Mouse (Mus musculus) embryonic facial prominence, embryonic 14.5 days (tissue): ENCODE measurements around the gene Sipa1l1. TPM values are rescaled to one million over a fixed set of nuclear protein-coding genes. Genes with fewer than 3 reads are reported as not detected.
A peak's percentile ranks its signal among the peaks of the same experiment; 100 is the strongest.

Experiments
- ATAC-seq: fragments of 200-750 bp; cut with Nextera tagmentation; 2 replicates; pipeline ENCODE4 v1.8.0; 2017; ENCODE audit warnings: low read depth, moderate number of reproducible peaks, moderate TSS enrichment
- DNase-seq: peaks from one replicate; pipeline ENCODE4 v3.0.0-alpha.2; 2015; ENCODE audit warnings: low spot score
- H3K27ac ChIP-seq: fragments of 300-500 bp; sonication (generic); replicated peaks from 2 replicates; pipeline ENCODE4 v1.5.1; 2014; ENCODE audit warnings: low read depth, mild to moderate bottlenecking, low read length, moderate library complexity
- H3K27me3 ChIP-seq: fragments of 300-500 bp; sonication (generic); replicated peaks from 2 replicates; pipeline ENCODE4 v1.6.1; 2014; ENCODE audit warnings: low read length; ENCODE audit not compliant: control insufficient read depth, insufficient read depth
- H3K36me3 ChIP-seq: fragments of 300-500 bp; sonication (generic); 2 replicates; pipeline ENCODE4 v1.6.1; 2014; ENCODE audit warnings: low read length, mixed read lengths; ENCODE audit not compliant: control insufficient read depth, insufficient read depth
- H3K4me1 ChIP-seq: fragments of 300-500 bp; sonication (generic); 2 replicates; pipeline ENCODE4 v1.6.1; 2014; ENCODE audit warnings: antibody characterized with exemption, low read length; ENCODE audit not compliant: control insufficient read depth, insufficient read depth
- H3K4me2 ChIP-seq: fragments of 300-500 bp; sonication (generic); 2 replicates; pipeline ENCODE4 v1.6.1; 2014; ENCODE audit warnings: low read depth, mild to moderate bottlenecking, low read length, moderate library complexity, mixed read lengths
- H3K4me3 ChIP-seq: fragments of 300-500 bp; sonication (generic); 2 replicates; pipeline ENCODE4 v1.5.1; 2014; ENCODE audit warnings: low read depth, mild to moderate bottlenecking, low read length
- H3K9ac ChIP-seq: fragments of 300-500 bp; sonication (generic); 2 replicates; pipeline ENCODE4 v1.6.1; 2014; ENCODE audit warnings: low read depth, mild to moderate bottlenecking, low read length, moderate library complexity, mixed read lengths
- H3K9me3 ChIP-seq: fragments of 300-500 bp; sonication (generic); 2 replicates; pipeline ENCODE4 v1.6.1; 2016; ENCODE audit warnings: low read length; ENCODE audit not compliant: control insufficient read depth
- WGBS: fragments of 180-500 bp; shearing (Covaris S2); extraction: QIAGEN DNeasy Blood & Tissue Kit; methylation state at CpG from one replicate; pipeline ENCODE4 v1.1.7; 2014; 5-methylcytosine and 5-hydroxymethylcytosine counted together
- polyA plus RNA-seq: library from polyadenylated mRNA; unstranded; fragments of >200 nt; fragmentation: Nextera tagmentation; extraction: Ambion mirVana; gene quantifications from 2 replicates; pipeline ENCODE4 v1.2.1, GENCODE M21; 2014

The Sipa1l1 gene
- polyA plus RNA-seq, 1 experiment from 2014 or later: 23.8 TPM

DNA sequence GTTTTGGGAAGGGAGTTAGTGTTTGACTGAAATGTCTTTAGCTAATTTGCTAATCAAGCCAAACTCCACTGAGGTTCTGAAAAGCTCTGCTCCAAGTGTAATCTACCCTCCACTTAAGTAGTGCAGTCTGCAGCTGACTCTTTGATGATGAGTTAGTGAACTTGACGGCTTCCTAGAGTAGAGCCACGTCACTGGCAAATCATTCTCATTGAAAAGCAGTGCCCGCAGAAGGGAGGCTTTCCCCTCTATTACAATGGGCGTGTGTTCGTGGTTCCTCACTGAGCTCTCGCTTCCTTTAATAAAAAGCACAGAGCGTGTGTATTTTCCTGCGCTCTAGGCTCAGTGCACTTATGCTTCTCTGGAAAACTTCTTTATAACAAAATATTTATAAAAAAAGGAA lies 157.3 kb downstream of the Sipa1l1 start:
- no peak overlapping the region for H3K27ac ChIP-seq
- H3K9me3 ChIP-seq: no peaks in the 10 kb centered on the region
- no peak overlapping the region for H3K9ac ChIP-seq
- ATAC-seq: no peak
- H3K36me3 ChIP-seq: no peaks in the 10 kb centered on the region
- 47% methylated on average over 8 of the region's 8 CpGs for WGBS
- H3K4me2 ChIP-seq: no peak overlapping the region
- peak; percentile 53 for DNase-seq
- H3K4me1 ChIP-seq: peaks cover 7% of the 10 kb centered on the region; the same call in 1 of the 2 replicates
- H3K27me3 ChIP-seq: no peaks in the 10 kb centered on the region
- H3K4me3 ChIP-seq: no peak overlapping the region

DNA sequence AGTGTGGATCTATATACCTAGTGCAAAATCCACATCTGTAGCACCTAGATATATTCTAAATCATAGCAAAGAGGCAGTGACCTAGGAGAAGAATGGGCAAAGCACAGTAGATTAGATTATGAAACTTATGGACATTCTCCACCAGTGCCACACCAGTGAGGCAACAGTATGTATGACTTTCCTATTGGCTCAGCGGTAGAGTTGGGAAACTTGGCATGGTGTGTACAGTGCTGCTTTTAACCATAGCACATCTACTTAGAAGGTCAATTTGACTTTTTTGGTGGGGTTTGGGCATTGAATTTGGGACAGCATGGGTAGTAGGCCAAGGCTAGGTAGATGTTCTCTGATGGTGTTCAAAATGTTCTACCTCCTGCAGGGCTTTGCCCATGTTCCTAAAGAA lies 159.0 kb downstream of the Sipa1l1 start:
- no peak for ATAC-seq
- Histone ChIP-seq H3K4me3 (no peak overlapping the region), H3K4me2 (no peak overlapping the region), H3K27me3 (no peaks in the 10 kb centered on the region), H3K4me1 (peaks cover 5% of the 10 kb centered on the region; the same call in 1 of the 2 replicates), H3K36me3 (no peaks in the 10 kb centered on the region), H3K9ac (no peak overlapping the region), H3K27ac (no peak overlapping the region), H3K9me3 (no peaks in the 10 kb centered on the region)
- no peak for DNase-seq
- WGBS: 92% methylated on average over 1 of the region's 1 CpGs

DNA sequence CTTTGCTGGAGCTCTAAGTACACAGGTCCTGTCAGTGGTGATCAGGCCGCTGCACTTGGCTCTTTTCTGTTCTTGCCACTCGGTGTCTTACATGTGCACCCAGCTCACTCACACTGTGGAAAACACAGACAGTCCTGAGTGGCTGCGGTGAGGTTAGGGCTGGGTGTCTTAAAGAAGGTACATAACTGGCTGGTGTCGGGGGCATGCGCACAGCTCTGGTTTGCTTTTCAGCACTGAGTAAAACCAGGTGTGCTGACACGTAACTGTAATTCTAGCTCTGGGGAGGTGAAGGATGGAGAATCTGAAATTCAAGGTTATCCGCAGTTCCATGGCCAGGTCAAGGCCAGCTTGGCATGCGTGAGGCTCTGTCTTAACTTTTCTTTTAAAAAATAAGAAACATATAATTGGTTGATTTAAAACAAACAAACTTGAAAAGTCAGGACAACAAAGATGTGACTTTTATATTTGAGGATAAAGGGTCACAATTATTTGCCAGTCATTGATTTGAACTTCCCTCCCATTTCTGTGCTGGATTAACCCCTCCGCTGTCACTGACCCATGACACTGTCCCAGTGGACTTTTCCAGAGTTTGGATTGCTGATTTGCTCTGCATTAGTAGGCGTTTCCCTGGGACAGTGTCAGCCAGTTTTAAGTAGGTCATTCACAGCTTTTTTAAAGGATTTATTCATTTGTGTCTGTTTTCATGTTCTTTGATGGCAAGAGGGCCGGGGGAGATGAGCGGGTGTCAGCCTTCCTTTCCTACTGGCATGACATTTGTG lies 163.9 kb downstream of the Sipa1l1 start:
- no peak overlapping the region for H3K9ac ChIP-seq
- H3K4me3 ChIP-seq: no peak overlapping the region
- ATAC-seq (0 out of 2 replicates have a peak, but pooled peaks have one; percentile 16), DNase-seq (no peak)
- H3K9me3 ChIP-seq: no peaks in the 10 kb centered on the region
- 43% methylated on average over 12 of the region's 12 CpGs for WGBS
- H3K4me2 ChIP-seq: no peak overlapping the region
- H3K27me3 ChIP-seq: no peaks in the 10 kb centered on the region
- H3K36me3 ChIP-seq: no peaks in the 10 kb centered on the region
- H3K27ac ChIP-seq: 0 out of 2 replicates have a peak overlapping the region, but pooled peaks have one; percentile 0
- H3K4me1 ChIP-seq: peaks cover 21% of the 10 kb centered on the region

DNA sequence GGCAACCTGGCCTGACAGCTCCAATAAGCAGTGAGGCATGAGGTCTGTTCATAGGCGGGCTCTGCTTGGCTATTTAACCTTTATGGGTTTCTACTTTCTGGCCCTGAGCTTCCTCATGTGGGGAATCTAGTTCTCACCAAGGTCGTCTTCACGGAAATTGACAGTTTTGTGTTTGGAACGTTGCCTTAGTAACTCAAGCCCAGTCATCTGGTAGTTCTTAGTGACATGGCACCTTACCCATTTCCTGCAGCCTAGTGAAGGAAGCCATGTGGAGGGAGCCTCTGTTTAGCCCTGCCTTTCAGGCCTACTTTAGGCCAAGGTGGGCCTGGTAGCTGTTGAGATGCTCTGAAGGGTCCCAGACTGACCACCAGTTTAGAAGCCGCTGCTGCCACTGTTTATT lies 164.9 kb downstream of the Sipa1l1 start:
- ATAC-seq (0 out of 2 replicates have a peak, but pooled peaks have one; percentile 8), DNase-seq (peak; percentile 42)
- Histone ChIP-seq H3K27ac (0 out of 2 replicates have a peak overlapping the region, but pooled peaks have one; percentile 0), H3K36me3 (no peaks in the 10 kb centered on the region), H3K9ac (no peak overlapping the region), H3K4me1 (peaks cover 23% of the 10 kb centered on the region), H3K4me2 (no peak overlapping the region), H3K4me3 (no peak overlapping the region), H3K27me3 (no peaks in the 10 kb centered on the region), H3K9me3 (no peaks in the 10 kb centered on the region)
- 39% methylated on average over 5 of the region's 5 CpGs for WGBS

DNA sequence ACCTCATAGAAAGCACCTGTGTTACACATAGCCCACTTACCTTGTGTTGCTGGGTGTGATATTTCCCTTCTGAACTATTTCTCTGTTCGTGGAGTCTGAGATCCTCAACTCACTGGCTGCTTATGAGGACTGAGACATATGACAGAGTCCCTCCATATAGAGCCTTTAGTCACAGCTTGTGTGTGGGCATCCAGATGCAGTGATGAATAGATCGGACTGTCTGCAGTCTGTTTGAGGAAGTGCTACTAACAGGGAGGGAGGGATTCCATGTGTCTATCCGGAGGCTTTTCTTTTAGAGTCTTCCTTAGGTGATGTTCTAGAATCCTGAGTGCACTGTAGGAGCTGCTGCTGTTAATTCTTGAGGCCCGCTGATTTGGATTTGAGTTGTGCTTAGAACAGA lies 165.4 kb downstream of the Sipa1l1 start:
- H3K9me3 ChIP-seq: no peaks in the 10 kb centered on the region
- no peak for ATAC-seq
- WGBS: 51% methylated on average over 4 of the region's 4 CpGs
- DNase-seq: no peak
- H3K9ac ChIP-seq: no peak overlapping the region
- no peak overlapping the region for H3K4me2 ChIP-seq
- peaks cover 28% of the 10 kb centered on the region for H3K4me1 ChIP-seq
- no peaks in the 10 kb centered on the region for H3K36me3 ChIP-seq
- no peaks in the 10 kb centered on the region for H3K27me3 ChIP-seq
- H3K4me3 ChIP-seq: no peak overlapping the region
- H3K27ac ChIP-seq: no peak overlapping the region

DNA sequence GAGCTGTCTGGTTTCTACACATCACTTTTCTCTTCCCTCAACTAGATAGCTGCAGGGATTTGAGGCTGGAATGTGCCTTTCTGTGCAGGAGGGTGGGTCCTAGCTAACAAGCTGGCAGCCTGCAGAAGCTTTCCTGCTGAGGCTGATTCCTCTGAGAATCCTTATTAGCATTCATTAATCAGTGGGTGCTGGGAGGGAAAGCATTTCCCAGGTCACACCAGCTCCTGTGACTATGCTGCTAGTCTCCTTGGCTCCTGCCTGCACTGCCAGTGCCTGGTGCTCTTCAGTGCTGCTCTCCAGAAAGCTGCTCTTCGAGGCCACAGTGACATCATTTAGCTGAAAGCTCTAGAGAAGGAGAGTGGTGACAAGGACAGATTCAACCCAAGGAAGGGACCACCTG lies 166.0 kb downstream of the Sipa1l1 start:
- H3K27ac ChIP-seq: no peak overlapping the region
- no peaks in the 10 kb centered on the region for H3K36me3 ChIP-seq
- H3K9me3 ChIP-seq: no peaks in the 10 kb centered on the region
- WGBS: 10% methylated on average over 1 of the region's 1 CpGs
- H3K27me3 ChIP-seq: no peaks in the 10 kb centered on the region
- no peak overlapping the region for H3K4me2 ChIP-seq
- H3K4me3 ChIP-seq: no peak overlapping the region
- H3K9ac ChIP-seq: no peak overlapping the region
- DNase-seq (peak; percentile 76), ATAC-seq (peak; percentile 62)
- peaks cover 31% of the 10 kb centered on the region for H3K4me1 ChIP-seq

DNA sequence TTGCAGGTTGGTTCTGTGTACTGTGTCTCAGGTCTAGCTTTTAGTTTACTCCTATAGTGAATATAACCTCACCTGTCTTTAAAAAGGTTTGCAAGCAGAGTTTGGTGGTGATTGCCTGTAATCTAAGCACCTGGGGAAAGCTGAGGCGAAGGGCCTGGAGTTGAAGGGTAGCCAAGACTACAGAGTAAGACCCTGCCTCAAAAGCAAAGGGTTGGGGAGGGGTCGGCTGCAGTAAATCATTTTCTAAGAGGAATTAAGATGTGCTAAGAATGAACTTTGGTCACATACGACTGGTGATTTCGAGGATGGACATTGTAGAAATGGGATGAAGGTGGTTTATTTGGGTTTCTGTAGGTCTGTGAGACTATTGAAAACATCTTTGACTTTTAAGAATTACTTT lies 169.4 kb downstream of the Sipa1l1 start:
- no peak overlapping the region for H3K4me2 ChIP-seq
- H3K9me3 ChIP-seq: no peaks in the 10 kb centered on the region
- no peaks in the 10 kb centered on the region for H3K27me3 ChIP-seq
- no peak overlapping the region for H3K27ac ChIP-seq
- 85% methylated on average over 4 of the region's 4 CpGs for WGBS
- no peak overlapping the region for H3K9ac ChIP-seq
- no peak overlapping the region for H3K4me3 ChIP-seq
- H3K36me3 ChIP-seq: peaks cover 16% of the 10 kb centered on the region
- peaks cover 25% of the 10 kb centered on the region for H3K4me1 ChIP-seq
- no peak for ATAC-seq
- no peak for DNase-seq

DNA sequence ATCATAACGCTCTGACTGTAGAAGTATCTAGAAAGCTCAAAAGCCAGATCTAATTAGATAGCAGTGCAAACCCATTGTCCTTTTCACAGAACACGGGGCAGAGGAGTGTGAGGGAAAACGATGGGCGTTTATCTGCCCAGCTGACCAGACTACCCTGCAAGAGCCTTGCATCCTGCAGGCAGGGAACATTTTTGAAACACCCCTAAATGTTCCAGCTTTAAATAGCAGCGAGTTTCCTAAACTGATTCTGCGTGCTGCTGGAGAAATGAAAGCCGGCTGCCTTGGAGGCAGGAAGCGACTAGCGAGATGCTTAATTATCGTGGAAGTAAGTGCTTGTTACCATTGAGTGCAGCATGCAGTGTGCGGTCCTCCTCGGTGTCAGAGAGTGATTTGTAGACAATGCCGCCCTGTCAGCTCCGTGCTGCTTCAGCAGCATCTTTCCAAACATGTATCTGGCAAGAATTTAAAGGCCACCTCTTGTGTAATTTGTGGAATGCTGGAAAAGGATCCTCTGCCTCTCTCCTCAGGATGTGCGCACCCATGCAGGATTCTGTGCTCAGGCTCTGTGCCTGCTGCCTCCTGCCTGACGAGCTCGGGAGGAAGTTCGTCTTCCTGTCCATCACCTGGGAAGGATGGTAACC lies 170.2 kb downstream of the Sipa1l1 start:
- Histone ChIP-seq H3K4me3 (peak overlapping the region; percentile 23), H3K4me1 (peaks cover 18% of the 10 kb centered on the region), H3K9ac (peak overlapping the region; percentile 32), H3K4me2 (peak overlapping the region; percentile 56), H3K9me3 (no peaks in the 10 kb centered on the region), H3K27ac (0 out of 2 replicates have a peak overlapping the region, but pooled peaks have one; percentile 1), H3K36me3 (peaks cover 16% of the 10 kb centered on the region), H3K27me3 (no peaks in the 10 kb centered on the region)
- DNase-seq (peak; percentile 53), ATAC-seq (peak; percentile 23; the same call in 1 of the 2 replicates)
- 19% methylated on average over 18 of the region's 18 CpGs for WGBS
